Mouse (Mus musculus) G1E (cell line): Measurements from ENCODE around the gene Isy1.

ENCODE experiments used
- CTCF ChIP-seq: IDR thresholded peaks from 2 replicates; pipeline ENCODE4 v1.5.1; 2012; ENCODE audit warnings: low read depth, low read length, inconsistent platforms, mixed read lengths
- GATA1 ChIP-seq: IDR thresholded peaks from 2 replicates; pipeline ENCODE4 v1.6.1; 2012; ENCODE audit warnings: borderline replicate concordance, low read length, inconsistent platforms, mixed read lengths

DNA sequence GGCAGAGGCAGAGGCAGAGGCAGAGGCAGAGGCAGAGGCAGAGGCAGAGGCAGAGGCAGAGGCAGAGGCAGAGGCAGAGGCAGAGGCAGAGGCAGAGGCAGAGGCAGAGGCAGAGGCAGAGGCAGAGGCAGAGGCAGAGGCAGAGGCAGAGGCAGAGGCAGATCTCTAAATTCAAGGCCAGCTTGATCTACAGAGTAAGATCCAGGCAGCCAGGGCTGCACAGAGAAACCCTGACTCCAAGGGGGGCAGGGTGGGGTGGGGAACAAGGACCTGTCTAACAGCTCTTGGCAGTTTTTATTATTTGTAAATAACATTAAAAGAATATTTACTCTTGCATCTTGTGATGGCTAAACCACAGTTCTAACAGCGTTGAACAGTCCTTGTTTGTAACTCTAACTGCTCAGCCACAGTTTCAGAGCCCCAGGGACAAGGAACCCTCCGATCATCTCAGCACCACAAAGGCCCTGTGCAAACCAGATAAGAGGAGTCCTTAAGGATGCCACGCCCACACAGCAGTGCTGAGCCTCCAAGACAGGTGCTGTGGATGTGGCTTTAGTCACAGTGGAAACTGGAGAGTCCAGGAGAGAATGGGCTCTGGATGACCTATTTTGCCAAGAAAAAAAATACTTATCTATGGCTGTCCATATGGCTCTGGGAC, 62.9 kb downstream of the Isy1 start:
- no peak for TF ChIP-seq GATA1
- TF ChIP-seq CTCF: no peak
